Mouse (Mus musculus): Measurements from ENCODE around the gene Epha6. TPM values are rescaled to one million over a fixed set of nuclear protein-coding genes. Genes with fewer than 3 reads are reported as not detected.
"Not testable (repeated sequence)": the region's sequence is repeated elsewhere in the genome, so short reads cannot be mapped to it uniquely, and the experiment has no call there.

The Epha6 gene
- polyA plus RNA-seq, 1 experiment from 2014 or later = 0.19 TPM

- Histone ChIP-seq H3K4me2 (replicated peaks) (no peak overlapping the region), H3K27me3 (replicated peaks) (no peaks in the 10 kb centered on the region), H3K4me3 (replicated peaks) (no peak overlapping the region), H3K4me1 (replicated peaks) (no peaks in the 10 kb centered on the region), H3K27ac (no peak overlapping the region), H3K9ac (no peak overlapping the region), H3K36me3 (no peaks in the 10 kb centered on the region), H3K9me3 (no peaks in the 10 kb centered on the region)
- 89% methylated on average over 10 of the region's 10 CpGs for WGBS
- no peak for ATAC-seq
Measured at GRCm38 (mm10) chr16:59836304-59836703, 769.0 kb downstream of the Epha6 start.

- ATAC-seq = no peak
- H3K4me2 ChIP-seq (replicated peaks) = no peak overlapping the region
- no peak overlapping the region for H3K9ac ChIP-seq
- no peaks in the 10 kb centered on the region for H3K36me3 ChIP-seq
- H3K4me3 ChIP-seq (replicated peaks) = no peak overlapping the region
- no peaks in the 10 kb centered on the region for H3K9me3 ChIP-seq
- WGBS = 73% methylated on average over 5 of the region's 5 CpGs
- H3K27me3 ChIP-seq (replicated peaks) = no peaks in the 10 kb centered on the region
- H3K4me1 ChIP-seq (replicated peaks) = no peaks in the 10 kb centered on the region
- no peak overlapping the region for H3K27ac ChIP-seq
Measured at GRCm38 (mm10) chr16:59832468-59832867, 772.9 kb downstream of the Epha6 start.

GRCm38 (mm10) chr16:59829655-59830054 is 775.7 kb downstream of the Epha6 start:
- H3K36me3 ChIP-seq = no peaks in the 10 kb centered on the region
- WGBS = 86% methylated on average over 13 of the region's 13 CpGs
- H3K9me3 ChIP-seq = no peaks in the 10 kb centered on the region
- no peak overlapping the region for H3K27ac ChIP-seq
- no peak for ATAC-seq
- no peak overlapping the region for H3K4me2 ChIP-seq (replicated peaks)
- H3K27me3 ChIP-seq (replicated peaks) = no peaks in the 10 kb centered on the region
- H3K9ac ChIP-seq = no peak overlapping the region
- H3K4me3 ChIP-seq (replicated peaks) = no peak overlapping the region
- no peaks in the 10 kb centered on the region for H3K4me1 ChIP-seq (replicated peaks)

GRCm38 (mm10) chr16:59799790-59800189 is 805.5 kb downstream of the Epha6 start:
- H3K27ac ChIP-seq; H3K4me3 ChIP-seq (replicated peaks); H3K27me3 ChIP-seq (replicated peaks); H3K36me3 ChIP-seq; ATAC-seq; H3K9ac ChIP-seq; H3K9me3 ChIP-seq; H3K4me1 ChIP-seq (replicated peaks); H3K4me2 ChIP-seq (replicated peaks): not testable (repeated sequence)
- WGBS = 80% methylated on average over 4 of the region's 4 CpGs

GRCm38 (mm10) chr16:59772297-59772696 is 833.0 kb downstream of the Epha6 start:
- WGBS = 70% methylated on average over 2 of the region's 2 CpGs
- H3K27me3 ChIP-seq (replicated peaks) = no peaks in the 10 kb centered on the region
- H3K4me2 ChIP-seq (replicated peaks) = no peak overlapping the region
- H3K4me3 ChIP-seq (replicated peaks) = no peak overlapping the region
- H3K4me1 ChIP-seq (replicated peaks) = no peaks in the 10 kb centered on the region
- no peaks in the 10 kb centered on the region for H3K9me3 ChIP-seq
- no peaks in the 10 kb centered on the region for H3K36me3 ChIP-seq
- no peak overlapping the region for H3K27ac ChIP-seq
- H3K9ac ChIP-seq = no peak overlapping the region
- no peak for ATAC-seq

GRCm38 (mm10) chr16:59770421-59770820 is 834.9 kb downstream of the Epha6 start:
- Histone ChIP-seq H3K4me2 (replicated peaks) (no peak overlapping the region), H3K4me1 (replicated peaks) (no peaks in the 10 kb centered on the region), H3K27ac (no peak overlapping the region), H3K36me3 (no peaks in the 10 kb centered on the region), H3K4me3 (replicated peaks) (no peak overlapping the region), H3K27me3 (replicated peaks) (no peaks in the 10 kb centered on the region), H3K9me3 (no peaks in the 10 kb centered on the region), H3K9ac (no peak overlapping the region)
- 94% methylated on average over 1 of the region's 1 CpGs for WGBS
- ATAC-seq = no peak

GRCm38 (mm10) chr16:59769936-59770335 is 835.4 kb downstream of the Epha6 start:
- H3K4me2 ChIP-seq (replicated peaks) = no peak overlapping the region
- WGBS = 86% methylated on average over 7 of the region's 7 CpGs
- H3K4me3 ChIP-seq (replicated peaks) = no peak overlapping the region
- no peaks in the 10 kb centered on the region for H3K9me3 ChIP-seq
- no peaks in the 10 kb centered on the region for H3K36me3 ChIP-seq
- no peaks in the 10 kb centered on the region for H3K4me1 ChIP-seq (replicated peaks)
- H3K27ac ChIP-seq = no peak overlapping the region
- no peak overlapping the region for H3K9ac ChIP-seq
- no peak for ATAC-seq
- H3K27me3 ChIP-seq (replicated peaks) = no peaks in the 10 kb centered on the region

- ATAC-seq = no peak
- H3K36me3 ChIP-seq = no peaks in the 10 kb centered on the region
- H3K4me1 ChIP-seq (replicated peaks) = no peaks in the 10 kb centered on the region
- no peak overlapping the region for H3K27ac ChIP-seq
- H3K4me2 ChIP-seq (replicated peaks) = no peak overlapping the region
- 79% methylated on average over 4 of the region's 4 CpGs for WGBS
- no peak overlapping the region for H3K9ac ChIP-seq
- no peak overlapping the region for H3K4me3 ChIP-seq (replicated peaks)
- H3K9me3 ChIP-seq = no peaks in the 10 kb centered on the region
- H3K27me3 ChIP-seq (replicated peaks) = no peaks in the 10 kb centered on the region
Measured at GRCm38 (mm10) chr16:59760875-59761274, 844.5 kb downstream of the Epha6 start.

- H3K27ac ChIP-seq = no peak overlapping the region
- 57% methylated on average over 4 of the region's 4 CpGs for WGBS
- H3K4me3 ChIP-seq (replicated peaks) = no peak overlapping the region
- H3K27me3 ChIP-seq (replicated peaks) = no peaks in the 10 kb centered on the region
- no peak overlapping the region for H3K9ac ChIP-seq
- peak; percentile 66 for ATAC-seq
- no peaks in the 10 kb centered on the region for H3K4me1 ChIP-seq (replicated peaks)
- H3K4me2 ChIP-seq (replicated peaks) = no peak overlapping the region
- no peaks in the 10 kb centered on the region for H3K36me3 ChIP-seq
- H3K9me3 ChIP-seq = no peaks in the 10 kb centered on the region
Measured at GRCm38 (mm10) chr16:59750905-59751304, 854.4 kb downstream of the Epha6 start.

- Histone ChIP-seq H3K9me3 (no peaks in the 10 kb centered on the region), H3K4me3 (replicated peaks) (no peak overlapping the region), H3K36me3 (no peaks in the 10 kb centered on the region), H3K27me3 (replicated peaks) (no peaks in the 10 kb centered on the region), H3K27ac (no peak overlapping the region), H3K9ac (no peak overlapping the region), H3K4me1 (replicated peaks) (no peaks in the 10 kb centered on the region), H3K4me2 (replicated peaks) (no peak overlapping the region)
- 55% methylated on average over 1 of the region's 1 CpGs for WGBS
- ATAC-seq = peak; percentile 47; the same call in 1 of the 2 replicates
Measured at GRCm38 (mm10) chr16:59743669-59744068, 861.7 kb downstream of the Epha6 start.

GRCm38 (mm10) chr16:59715524-59715923 is 889.8 kb downstream of the Epha6 start:
- WGBS = 78% methylated on average over 4 of the region's 4 CpGs
- Histone ChIP-seq H3K4me1 (replicated peaks) (no peaks in the 10 kb centered on the region), H3K27ac (no peak overlapping the region), H3K27me3 (replicated peaks) (no peaks in the 10 kb centered on the region), H3K36me3 (no peaks in the 10 kb centered on the region), H3K4me3 (replicated peaks) (no peak overlapping the region), H3K4me2 (replicated peaks) (no peak overlapping the region), H3K9ac (no peak overlapping the region), H3K9me3 (no peaks in the 10 kb centered on the region)
- no peak for ATAC-seq

GRCm38 (mm10) chr16:59693230-59693629 is 912.1 kb downstream of the Epha6 start:
- ATAC-seq = no peak
- no peaks in the 10 kb centered on the region for H3K4me1 ChIP-seq (replicated peaks)
- no peaks in the 10 kb centered on the region for H3K36me3 ChIP-seq
- no peak overlapping the region for H3K9ac ChIP-seq
- no peaks in the 10 kb centered on the region for H3K9me3 ChIP-seq
- 87% methylated on average over 7 of the region's 7 CpGs for WGBS
- no peak overlapping the region for H3K4me3 ChIP-seq (replicated peaks)
- no peak overlapping the region for H3K4me2 ChIP-seq (replicated peaks)
- H3K27me3 ChIP-seq (replicated peaks) = no peaks in the 10 kb centered on the region
- no peak overlapping the region for H3K27ac ChIP-seq

- ATAC-seq = no peak
- Histone ChIP-seq H3K27me3 (replicated peaks) (no peaks in the 10 kb centered on the region), H3K36me3 (no peaks in the 10 kb centered on the region), H3K4me1 (replicated peaks) (no peaks in the 10 kb centered on the region), H3K4me3 (replicated peaks) (no peak overlapping the region), H3K27ac (no peak overlapping the region), H3K4me2 (replicated peaks) (no peak overlapping the region), H3K9ac (no peak overlapping the region), H3K9me3 (no peaks in the 10 kb centered on the region)
- 82% methylated on average over 5 of the region's 5 CpGs for WGBS
Measured at GRCm38 (mm10) chr16:59689120-59689519, 916.2 kb downstream of the Epha6 start.

- no peaks in the 10 kb centered on the region for H3K27me3 ChIP-seq (replicated peaks)
- H3K9me3 ChIP-seq = no peaks in the 10 kb centered on the region
- no peak for ATAC-seq
- H3K36me3 ChIP-seq = no peaks in the 10 kb centered on the region
- H3K27ac ChIP-seq = no peak overlapping the region
- H3K4me1 ChIP-seq (replicated peaks) = no peaks in the 10 kb centered on the region
- H3K9ac ChIP-seq = no peak overlapping the region
- no peak overlapping the region for H3K4me3 ChIP-seq (replicated peaks)
- WGBS = 71% methylated on average over 5 of the region's 5 CpGs
- no peak overlapping the region for H3K4me2 ChIP-seq (replicated peaks)
Measured at GRCm38 (mm10) chr16:59685135-59685534, 920.2 kb downstream of the Epha6 start.

All from intestine, embryonic 15.5 days (tissue).